Mouse (Mus musculus) midbrain, embryonic 12.5 days (tissue): ENCODE results near the gene Stpg1. TPM values are rescaled to one million over a fixed set of nuclear protein-coding genes. Genes with fewer than 3 reads are reported as not detected.

Experiments used
- ATAC-seq: fragments of 200-750 bp; cut with Nextera tagmentation; 2 replicates; pipeline ENCODE4 v1.8.0; 2017; ENCODE audit warnings: low read depth, moderate TSS enrichment, moderate library complexity; ENCODE audit not compliant: low FRiP score
- H3K27ac ChIP-seq: fragments of 300-500 bp; sonication (generic); replicated peaks from 2 replicates; pipeline ENCODE4 v1.5.1; 2016; ENCODE audit warnings: mild to moderate bottlenecking
- H3K27me3 ChIP-seq: fragments of 300-500 bp; sonication (generic); 2 replicates; pipeline ENCODE4 v1.6.1; 2016; ENCODE audit warnings: mild to moderate bottlenecking
- H3K36me3 ChIP-seq: fragments of 300-500 bp; sonication (generic); 2 replicates; pipeline ENCODE4 v1.6.1; 2016
- H3K4me1 ChIP-seq: fragments of 300-500 bp; sonication (generic); 2 replicates; pipeline ENCODE4 v1.6.1; 2016
- H3K4me2 ChIP-seq: fragments of 300-500 bp; sonication (generic); replicated peaks from 2 replicates; pipeline ENCODE4 v1.6.1; 2016; ENCODE audit warnings: mild to moderate bottlenecking, moderate library complexity
- H3K4me3 ChIP-seq: fragments of 300-500 bp; sonication (generic); 2 replicates; pipeline ENCODE4 v1.5.1; 2016; ENCODE audit warnings: mild to moderate bottlenecking
- H3K9ac ChIP-seq: fragments of 300-500 bp; sonication (generic); replicated peaks from 2 replicates; pipeline ENCODE4 v1.6.1; 2016; ENCODE audit warnings: mild to moderate bottlenecking, moderate library complexity
- H3K9me3 ChIP-seq: fragments of 300-500 bp; sonication (generic); 2 replicates; pipeline ENCODE4 v1.6.1; 2016; ENCODE audit warnings: mild to moderate bottlenecking
- WGBS: fragments of 180-500 bp; shearing (Covaris S2); methylation state at CpG from one replicate; pipeline ENCODE4 v1.1.7; 2016; 5-methylcytosine and 5-hydroxymethylcytosine counted together
- microRNA-seq: library from miRNA; unstranded; fragments of <30 nt; microRNA quantifications from one replicate; pipeline ENCODE4, GENCODE M21; 2017
- polyA plus RNA-seq: library from polyadenylated mRNA; unstranded; fragments of >200 nt; fragmentation: Nextera tagmentation; extraction: Ambion mirVana; gene quantifications from 2 replicates; pipeline ENCODE4 v1.2.1, GENCODE M21; 2016

The Stpg1 gene
- polyA plus RNA-seq, 1 experiment from 2014 or later = 1.7 TPM

DNA sequence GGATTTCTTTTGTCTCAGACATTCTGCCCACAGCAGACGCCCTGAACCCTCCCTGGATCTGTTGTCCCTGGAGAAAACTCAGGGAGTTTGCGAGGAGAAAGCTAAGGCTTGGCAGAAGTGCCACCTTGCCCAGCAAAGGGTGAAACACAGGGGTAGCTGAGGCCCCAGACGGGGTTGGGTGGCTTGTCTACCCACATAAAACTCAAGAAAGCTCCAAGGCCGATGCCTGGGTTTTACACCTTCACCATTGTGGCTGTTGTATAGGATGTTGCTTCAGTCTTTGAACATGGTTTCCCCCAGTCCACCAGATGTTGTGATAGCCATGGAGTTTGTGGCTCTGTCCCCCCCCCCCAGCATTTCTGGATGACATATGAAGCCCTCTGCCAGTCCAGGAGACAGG is 90.2 kb downstream of the Stpg1 start:
- H3K9me3 ChIP-seq = no peaks in the 10 kb centered on the region
- WGBS = 67% methylated on average over 4 of the region's 4 CpGs
- H3K36me3 ChIP-seq = no peaks in the 10 kb centered on the region
- no peak for ATAC-seq
- H3K27me3 ChIP-seq = peaks cover 22% of the 10 kb centered on the region; the same call in 1 of the 2 replicates
- H3K4me2 ChIP-seq = no peak overlapping the region
- no peak overlapping the region for H3K27ac ChIP-seq
- no peak overlapping the region for H3K4me3 ChIP-seq
- H3K4me1 ChIP-seq = peaks cover 9% of the 10 kb centered on the region; the same call in 1 of the 2 replicates
- H3K9ac ChIP-seq = no peak overlapping the region

Small RNA genes within 50 kb of the gene (microRNA-seq; reads per million reads assigned to microRNA genes)
- not detected for gene Gm25317

Other genes with a start within 250 kb of the Stpg1 start
- 194 and 199 TPM in 2 replicates for gene Clic4, start 222.0 kb upstream of the Stpg1 start, polyA plus RNA-seq
- 249 and 257 TPM in 2 replicates for gene Srrm1, start 141.5 kb upstream of the Stpg1 start, polyA plus RNA-seq
- gene Ncmap, start 96.6 kb upstream of the Stpg1 start, polyA plus RNA-seq = 0.58 and 0.65 TPM in 2 replicates
- 17.5 and 17.6 TPM in 2 replicates for gene Rcan3, start 60.9 kb upstream of the Stpg1 start, polyA plus RNA-seq
- gene Nipal3, start 248 bp downstream of the Stpg1 start, polyA plus RNA-seq = 3.4 and 3.7 TPM in 2 replicates
- gene Grhl3, start 78.8 kb downstream of the Stpg1 start, polyA plus RNA-seq = 4.0 and 6.7 TPM in 2 replicates
- gene Ifnlr1, start 191.5 kb downstream of the Stpg1 start, polyA plus RNA-seq = 0.24 and 0.43 TPM in 2 replicates
- gene Il22ra1, start 233.4 kb downstream of the Stpg1 start, polyA plus RNA-seq = not detected in 2 replicates